ENCODE assay signal across 8 mouse cellular contexts in the genomic region with DNA sequence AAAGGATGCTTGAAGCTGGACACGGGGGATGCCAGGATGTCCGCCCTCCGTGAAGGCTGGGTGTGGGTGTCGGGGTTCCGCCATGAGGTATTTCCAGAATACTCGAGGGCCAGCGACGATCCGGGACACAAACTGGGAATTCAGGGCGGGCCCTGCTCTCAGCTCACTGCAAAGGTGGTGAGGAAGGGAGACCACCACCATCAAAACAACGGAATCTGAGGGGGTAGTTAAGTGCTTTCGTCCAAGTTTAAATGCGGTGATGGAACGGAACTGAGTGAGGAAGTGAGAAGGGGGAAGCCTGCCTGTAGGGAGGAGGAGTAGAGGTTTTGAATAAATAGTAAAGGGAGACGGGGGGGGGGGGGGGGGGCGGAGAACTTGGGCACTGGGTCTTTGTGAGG. TPM values are rescaled to one million over a fixed set of nuclear protein-coding genes. Genes with fewer than 3 reads are reported as not detected.
A peak's percentile ranks its signal among the peaks of the same experiment; 100 is the strongest.
DNase-seq lines count a peak whose midpoint lies in the region; ATAC-seq and TF ChIP-seq lines count a peak whose summit lies in the region.

No protein-coding gene starts in this region.

- peak overlapping the region; percentile 59; the same call in 1 of the 2 replicates for H3K27ac ChIP-seq in heart, postnatal 0 days (ENCODE audit: low read depth)
- peak overlapping the region; percentile 39 for H3K27ac ChIP-seq in brown adipose tissue, adult 24 weeks (replicated peaks; ENCODE audit: low read depth, low read length)
- peak overlapping the region; percentile 61 for H3K27ac ChIP-seq in hindbrain, postnatal 0 days
- H3K27ac ChIP-seq in midbrain, embryonic 15.5 days = peak overlapping the region; percentile 89

- ATAC-seq in heart, postnatal 0 days (ENCODE audit: insufficient read depth, low read depth) = peak; percentile 28; the same call in 1 of the 2 replicates
- no peak for ATAC-seq in hindbrain, postnatal 0 days
- ATAC-seq in midbrain, embryonic 15.5 days (replicated peaks) = peak; percentile 74

- no peaks in the 10 kb centered on the region for H3K9me3 ChIP-seq in heart, postnatal 0 days (replicated peaks; ENCODE audit: control insufficient read depth, low read length)
- no peaks in the 10 kb centered on the region for H3K9me3 ChIP-seq in hindbrain, postnatal 0 days (ENCODE audit: low read length)
- H3K9me3 ChIP-seq in midbrain, embryonic 15.5 days = no peaks in the 10 kb centered on the region

- TF ChIP-seq CTCF in heart, postnatal 0 days (IDR thresholded peaks at IDR 0.05; ENCODE audit: low read depth) = no peak
- TF ChIP-seq CTCF in hindbrain, postnatal 0 days (IDR thresholded peaks at IDR 0.05; ENCODE audit: low read depth) = no peak

- intact Hi-C loops in heart, postnatal 36 days (cut with DNase I) = no loop called here
- intact Hi-C loops in left cerebral cortex, postnatal 10 days (cut with DNase I) = no loop called here

- no peak for DNase-seq in heart, postnatal 0 days (ENCODE audit: low spot score)
- no peak for DNase-seq in heart, postnatal 36 days
- DNase-seq in hindbrain, postnatal 0 days (ENCODE audit: low spot score) = no peak
- DNase-seq in adrenal gland, adult (ENCODE audit: inconsistent age in 2 of 2, low spot score in 1 of 2) = no peak
- no peak for DNase-seq in right cerebral cortex, adult 18-20 months
- no peak for DNase-seq in left cerebral cortex, postnatal 10 days (ENCODE audit: extremely low spot score in 1 of 2, low spot score in 2 of 2)

- H3K4me2 ChIP-seq in heart, postnatal 0 days (ENCODE audit: low read depth, low read length) = peak overlapping the region; percentile 77
- H3K4me2 ChIP-seq in hindbrain, postnatal 0 days (ENCODE audit: low read depth, low read length) = peak overlapping the region; percentile 60
- H3K4me2 ChIP-seq in midbrain, embryonic 15.5 days = peak overlapping the region; percentile 52

- TF ChIP-seq EP300 in heart, postnatal 0 days (IDR thresholded peaks at IDR 0.05; ENCODE audit: low read depth) = no peak

- under 1% methylated on average over 15 of the region's 16 CpGs for WGBS in heart, postnatal 0 days
- WGBS in hindbrain, postnatal 0 days = 0% methylated on average over 15 of the region's 16 CpGs
- WGBS in midbrain, embryonic 15.5 days = 0% methylated on average over 15 of the region's 16 CpGs

- peaks cover 11% of the 10 kb centered on the region for H3K4me1 ChIP-seq in heart, postnatal 0 days (ENCODE audit: control insufficient read depth, insufficient read depth)
- H3K4me1 ChIP-seq in brown adipose tissue, adult 24 weeks (ENCODE audit: control insufficient read depth, insufficient read depth, insufficient read length, low read length) = peaks cover 3% of the 10 kb centered on the region
- peaks cover 10% of the 10 kb centered on the region; the same call in 1 of the 2 replicates for H3K4me1 ChIP-seq in hindbrain, postnatal 0 days (ENCODE audit: insufficient read depth, low read length)
- H3K4me1 ChIP-seq in midbrain, embryonic 15.5 days = peaks cover 32% of the 10 kb centered on the region

- H3K4me3 ChIP-seq in heart, postnatal 0 days (ENCODE audit: low read depth, low read length) = peak overlapping the region; percentile 74
- peak overlapping the region; percentile 100 for H3K4me3 ChIP-seq in brown adipose tissue, adult 24 weeks (ENCODE audit: insufficient read depth, low read depth, low read length)
- H3K4me3 ChIP-seq in hindbrain, postnatal 0 days (ENCODE audit: low read length) = peak overlapping the region; percentile 62
- H3K4me3 ChIP-seq in midbrain, embryonic 15.5 days = peak overlapping the region; percentile 100

- peak overlapping the region; percentile 69 for H3K9ac ChIP-seq in heart, postnatal 0 days (replicated peaks; ENCODE audit: low read depth, low read length)
- H3K9ac ChIP-seq in hindbrain, postnatal 0 days (replicated peaks; ENCODE audit: low read length) = peak overlapping the region; percentile 61
- peak overlapping the region; percentile 92 for H3K9ac ChIP-seq in midbrain, embryonic 15.5 days

- H3K27me3 ChIP-seq in heart, postnatal 0 days (ENCODE audit: control insufficient read depth, insufficient read depth, low read length) = no peaks in the 10 kb centered on the region
- H3K27me3 ChIP-seq in hindbrain, postnatal 0 days (ENCODE audit: insufficient read depth, low read length) = no peaks in the 10 kb centered on the region
- no peaks in the 10 kb centered on the region for H3K27me3 ChIP-seq in midbrain, embryonic 15.5 days (replicated peaks)

- H3K36me3 ChIP-seq in heart, postnatal 0 days (replicated peaks; ENCODE audit: control insufficient read depth, insufficient read depth, low read length) = peaks cover 7% of the 10 kb centered on the region
- no peaks in the 10 kb centered on the region for H3K36me3 ChIP-seq in hindbrain, postnatal 0 days (ENCODE audit: insufficient read depth, low read length)
- peaks cover 8% of the 10 kb centered on the region; the same call in 1 of the 2 replicates for H3K36me3 ChIP-seq in midbrain, embryonic 15.5 days (replicated peaks)

RNA-seq across cellular contexts. Expression of gene Mfap3, which starts 0.3 kb away (rescaled TPM):
- 16.3 and 19.4 TPM in 2 replicates for total RNA-seq in heart, postnatal 0 days (2014; rRNA removed; ENCODE audit: low replicate concordance)
- polyA plus RNA-seq in heart, postnatal 0 days (2015; fragmentation: Nextera tagmentation; extraction: Ambion mirVana) = 19.5 and 23.1 TPM in 2 replicates
- 10 to 100 TPM; 13.3 to 16.2 TPM for total RNA-seq in heart, postnatal 36 days (2021)
- polyA plus RNA-seq in brown adipose tissue, adult 24 weeks (2012; ENCODE audit: insufficient read depth, insufficient read length, missing spikeins) = 8.6 and 15.9 TPM in 2 replicates
- 39.5 and 47.7 TPM in 2 replicates for total RNA-seq in hindbrain, postnatal 0 days (2014; rRNA removed)
- polyA plus RNA-seq in hindbrain, postnatal 0 days (2015; fragmentation: Nextera tagmentation; extraction: Ambion mirVana) = 46.6 and 48.5 TPM in 2 replicates
- 57.5 and 64.8 TPM in 2 replicates for polyA plus RNA-seq in midbrain, embryonic 15.5 days (2015; fragmentation: Nextera tagmentation; extraction: Ambion mirVana)
- 10 to 100 TPM; 35.0 to 35.3 TPM for total RNA-seq in left cerebral cortex, postnatal 10 days (2021)

RNA-seq across cellular contexts. Expression of gene Fam114a2, which starts 0.3 kb away (rescaled TPM):
- total RNA-seq in heart, postnatal 0 days (2014; rRNA removed; ENCODE audit: low replicate concordance) = 23.6 and 41.8 TPM in 2 replicates
- 50.6 and 56.2 TPM in 2 replicates for polyA plus RNA-seq in heart, postnatal 0 days (2015; fragmentation: Nextera tagmentation; extraction: Ambion mirVana)
- 10 to 100 TPM; 44.6 to 45.6 TPM for total RNA-seq in heart, postnatal 36 days (2021)
- polyA plus RNA-seq in brown adipose tissue, adult 24 weeks (2012; ENCODE audit: insufficient read depth, insufficient read length, missing spikeins) = 28.8 and 31.0 TPM in 2 replicates
- total RNA-seq in hindbrain, postnatal 0 days (2014; rRNA removed) = 27.3 and 28.9 TPM in 2 replicates
- polyA plus RNA-seq in hindbrain, postnatal 0 days (2015; fragmentation: Nextera tagmentation; extraction: Ambion mirVana) = 51.0 and 51.2 TPM in 2 replicates
- polyA plus RNA-seq in midbrain, embryonic 15.5 days (2015; fragmentation: Nextera tagmentation; extraction: Ambion mirVana) = 93.0 and 94.3 TPM in 2 replicates
- total RNA-seq in left cerebral cortex, postnatal 10 days (2021) = 10 to 100 TPM; 25.2 to 29.2 TPM

Comparison
In these comparisons a context has a peak if more than half of its experiments do, and no peak if none do; other contexts are left out.
1. H3K27ac ChIP-seq: peak in every context shown above with its lines; median percentile 89 in midbrain, embryonic 15.5 days; 61 in hindbrain, postnatal 0 days; 59 in heart, postnatal 0 days; 39 in brown adipose tissue, adult 24 weeks.